Mouse (Mus musculus) kidney, embryonic 16.5 days (tissue): Measurements from ENCODE around the gene Gm17660. TPM values are rescaled to one million over a fixed set of nuclear protein-coding genes. Genes with fewer than 3 reads are reported as not detected.

Experiments
- ATAC-seq: fragments of 200-750 bp; cut with Nextera tagmentation; 2 replicates; pipeline ENCODE4 v1.8.0; 2017; ENCODE audit warnings: moderate TSS enrichment; ENCODE audit not compliant: low FRiP score, low TSS enrichment
- H3K27ac ChIP-seq: fragments of 300-500 bp; sonication (generic); 2 replicates; pipeline ENCODE4 v1.5.1; 2014; ENCODE audit warnings: low read length
- H3K27me3 ChIP-seq: fragments of 300-500 bp; sonication (generic); 2 replicates; pipeline ENCODE4 v1.6.1; 2014; ENCODE audit warnings: low read length, control low read depth, mixed read lengths; ENCODE audit not compliant: insufficient read depth
- H3K36me3 ChIP-seq: fragments of 300-500 bp; sonication (generic); 2 replicates; pipeline ENCODE4 v1.6.1; 2014; ENCODE audit warnings: low read length, control low read depth, mixed read lengths; ENCODE audit not compliant: insufficient read depth
- H3K4me1 ChIP-seq: fragments of 300-500 bp; sonication (generic); 2 replicates; pipeline ENCODE4 v1.6.1; 2014; ENCODE audit warnings: low read length, control low read depth, mixed read lengths; ENCODE audit not compliant: insufficient read depth
- H3K4me2 ChIP-seq: fragments of 300-500 bp; sonication (generic); replicated peaks from 2 replicates; pipeline ENCODE4 v1.6.1; 2014; ENCODE audit warnings: low read depth, low read length
- H3K4me3 ChIP-seq: fragments of 300-500 bp; sonication (generic); 2 replicates; pipeline ENCODE4 v1.5.1; 2014; ENCODE audit warnings: mild to moderate bottlenecking, low read length
- H3K9ac ChIP-seq: fragments of 300-500 bp; sonication (generic); replicated peaks from 2 replicates; pipeline ENCODE4 v1.6.1; 2014; ENCODE audit warnings: low read length
- H3K9me3 ChIP-seq: fragments of 300-500 bp; sonication (generic); 2 replicates; pipeline ENCODE4 v1.6.1; 2016; ENCODE audit warnings: low read length, control low read depth
- WGBS: fragments of 180-500 bp; shearing (Covaris S2); extraction: QIAGEN DNeasy Blood & Tissue Kit; methylation state at CpG from one replicate; pipeline ENCODE4 v1.1.7; 2014; 5-methylcytosine and 5-hydroxymethylcytosine counted together
- polyA plus RNA-seq: library from polyadenylated mRNA; unstranded; fragments of >200 nt; fragmentation: Nextera tagmentation; extraction: Ambion mirVana; gene quantifications from 2 replicates; pipeline ENCODE4 v1.2.1, GENCODE M21; 2015

Gm17660 gene
- polyA plus RNA-seq, 1 experiment from 2014 or later = not detected

GRCm38 (mm10) chr5:104061936-104062772 is 15.3 kb downstream of the Gm17660 start:
- no peak overlapping the region for H3K9ac ChIP-seq
- peaks cover 45% of the 10 kb centered on the region for H3K36me3 ChIP-seq
- no peak overlapping the region for H3K4me3 ChIP-seq
- no peaks in the 10 kb centered on the region for H3K9me3 ChIP-seq
- no peak overlapping the region for H3K27ac ChIP-seq
- H3K4me1 ChIP-seq = no peaks in the 10 kb centered on the region
- 89% methylated on average over 13 of the region's 13 CpGs for WGBS
- H3K4me2 ChIP-seq = no peak overlapping the region
- ATAC-seq = no peak
- no peaks in the 10 kb centered on the region for H3K27me3 ChIP-seq

DNA sequence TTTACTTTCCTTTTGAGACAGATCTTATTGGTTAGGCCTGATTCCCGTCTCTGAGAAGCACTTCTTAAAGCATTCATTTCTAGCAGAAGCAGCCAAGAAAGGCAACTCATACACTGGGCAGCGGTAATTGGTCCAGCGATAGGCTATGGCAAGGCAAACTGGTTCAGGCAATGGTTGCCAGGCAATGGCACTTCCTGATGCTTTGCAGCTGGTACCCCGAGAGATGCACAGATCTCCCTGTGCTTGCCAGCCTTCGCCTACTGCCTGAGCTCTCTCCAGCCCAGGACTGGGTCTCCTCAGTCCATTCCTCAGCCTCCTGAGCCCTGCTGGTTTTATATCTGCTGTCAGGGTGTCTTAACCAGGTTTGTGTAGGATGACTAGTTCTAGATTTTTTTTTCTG is 17.0 kb downstream of the Gm17660 start:
- ATAC-seq = no peak
- no peak overlapping the region for H3K9ac ChIP-seq

DNA sequence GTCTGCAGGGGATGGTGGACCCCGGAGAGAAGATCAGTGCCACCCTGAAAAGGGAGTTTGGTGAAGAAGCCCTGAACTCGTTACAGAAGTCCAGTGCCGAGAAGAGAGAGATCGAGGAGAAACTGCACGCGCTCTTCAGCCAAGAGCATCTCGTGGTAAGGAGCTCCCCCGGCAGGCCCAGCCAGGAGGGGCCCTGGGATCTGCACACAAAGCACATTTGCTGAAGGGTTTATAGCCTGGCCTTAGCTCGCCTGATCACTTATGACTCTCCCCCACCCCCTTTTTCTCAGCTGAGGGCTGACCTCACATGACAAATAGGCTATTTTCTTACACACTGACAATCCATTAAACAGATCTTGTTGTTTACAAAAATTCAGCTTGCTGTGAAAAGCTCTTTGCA is 17.8 kb downstream of the Gm17660 start:
- ATAC-seq = 0 out of 2 replicates have a peak, but pooled peaks have one; percentile 63
- Histone ChIP-seq H3K4me1 (no peaks in the 10 kb centered on the region), H3K27ac (no peak overlapping the region), H3K4me2 (no peak overlapping the region), H3K9me3 (no peaks in the 10 kb centered on the region), H3K27me3 (no peaks in the 10 kb centered on the region), H3K9ac (no peak overlapping the region), H3K36me3 (peaks cover 40% of the 10 kb centered on the region), H3K4me3 (no peak overlapping the region)
- WGBS = 45% methylated on average over 9 of the region's 9 CpGs

More for the DNA sequence above, 17.0 kb downstream of the Gm17660 start:
- H3K27ac ChIP-seq = no peak overlapping the region
- 80% methylated on average over 5 of the region's 5 CpGs for WGBS
- H3K4me3 ChIP-seq = no peak overlapping the region
- H3K27me3 ChIP-seq = no peaks in the 10 kb centered on the region
- H3K36me3 ChIP-seq = peaks cover 45% of the 10 kb centered on the region
- no peaks in the 10 kb centered on the region for H3K9me3 ChIP-seq
- H3K4me1 ChIP-seq = no peaks in the 10 kb centered on the region
- no peak overlapping the region for H3K4me2 ChIP-seq

GRCm38 (mm10) chr5:104058021-104058420 is 19.4 kb downstream of the Gm17660 start:
- WGBS = 73% methylated on average over 15 of the region's 15 CpGs
- no peak for ATAC-seq
- H3K27me3 ChIP-seq = no peaks in the 10 kb centered on the region
- H3K9ac ChIP-seq = no peak overlapping the region
- H3K4me1 ChIP-seq = no peaks in the 10 kb centered on the region
- H3K4me3 ChIP-seq = no peak overlapping the region
- no peaks in the 10 kb centered on the region for H3K9me3 ChIP-seq
- H3K36me3 ChIP-seq = peaks cover 36% of the 10 kb centered on the region
- H3K4me2 ChIP-seq = no peak overlapping the region
- no peak overlapping the region for H3K27ac ChIP-seq

GRCm38 (mm10) chr5:104056295-104056694 is 21.1 kb downstream of the Gm17660 start:
- 86% methylated on average over 7 of the region's 7 CpGs for WGBS
- Histone ChIP-seq H3K4me3 (no peak overlapping the region), H3K4me1 (no peaks in the 10 kb centered on the region), H3K27me3 (no peaks in the 10 kb centered on the region), H3K4me2 (no peak overlapping the region), H3K36me3 (peaks cover 33% of the 10 kb centered on the region), H3K9me3 (no peaks in the 10 kb centered on the region), H3K27ac (no peak overlapping the region), H3K9ac (no peak overlapping the region)
- ATAC-seq = no peak

- H3K4me2 ChIP-seq = no peak overlapping the region
- ATAC-seq = no peak
- H3K36me3 ChIP-seq = peaks cover 32% of the 10 kb centered on the region
- H3K27me3 ChIP-seq = no peaks in the 10 kb centered on the region
- 85% methylated on average over 4 of the region's 4 CpGs for WGBS
- H3K9ac ChIP-seq = no peak overlapping the region
- H3K4me1 ChIP-seq = no peaks in the 10 kb centered on the region
- no peak overlapping the region for H3K4me3 ChIP-seq
- no peak overlapping the region for H3K27ac ChIP-seq
- H3K9me3 ChIP-seq = no peaks in the 10 kb centered on the region
Observed at GRCm38 (mm10) chr5:104055816-104056215, 21.6 kb downstream of the Gm17660 start.

DNA sequence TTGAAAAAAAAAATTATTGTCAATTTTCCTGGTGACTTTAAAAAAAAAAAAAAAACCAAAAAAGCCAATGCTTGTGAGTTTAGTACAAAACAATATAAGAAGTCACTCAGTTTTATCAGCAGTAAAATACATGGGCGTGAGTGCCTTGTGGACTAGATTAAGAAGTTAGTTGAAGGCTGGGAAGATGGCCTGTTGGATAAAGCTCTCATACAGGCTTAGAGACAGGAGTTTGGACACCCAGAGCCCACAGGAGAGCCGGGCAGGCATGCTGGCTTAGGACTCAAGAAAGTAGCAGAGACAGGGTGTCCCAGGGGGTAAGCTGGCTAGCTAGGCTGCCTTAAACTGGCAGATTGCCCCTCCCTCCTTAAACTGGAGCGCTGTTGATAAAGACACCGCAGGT is 22.5 kb downstream of the Gm17660 start:
- no peak for ATAC-seq
- WGBS = 93% methylated on average over 4 of the region's 4 CpGs
- no peak overlapping the region for H3K27ac ChIP-seq
- peaks cover 28% of the 10 kb centered on the region for H3K36me3 ChIP-seq
- no peaks in the 10 kb centered on the region for H3K4me1 ChIP-seq
- no peak overlapping the region for H3K4me3 ChIP-seq
- no peaks in the 10 kb centered on the region for H3K27me3 ChIP-seq
- H3K9me3 ChIP-seq = no peaks in the 10 kb centered on the region
- no peak overlapping the region for H3K9ac ChIP-seq
- H3K4me2 ChIP-seq = no peak overlapping the region

DNA sequence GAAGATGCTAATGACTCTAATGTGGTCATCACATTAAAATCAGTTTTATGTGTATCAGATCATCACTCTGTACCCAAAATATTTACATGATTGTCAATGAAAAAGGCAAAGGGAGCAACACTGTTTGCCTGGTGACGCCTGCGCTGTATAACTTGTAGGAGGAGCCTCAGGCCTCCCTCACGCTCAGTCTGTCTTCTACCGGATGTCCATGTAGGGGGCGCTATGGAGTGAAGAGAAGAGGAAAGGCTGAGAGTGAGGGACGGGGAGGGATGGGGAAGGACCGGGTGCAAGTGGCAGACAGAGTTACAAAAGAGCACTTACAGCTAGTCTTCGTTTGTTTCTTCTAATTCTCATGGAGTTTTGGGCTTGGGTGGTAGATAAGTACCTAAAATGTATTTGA is 24.5 kb downstream of the Gm17660 start:
- no peaks in the 10 kb centered on the region for H3K9me3 ChIP-seq
- H3K9ac ChIP-seq = no peak overlapping the region
- no peak overlapping the region for H3K4me3 ChIP-seq
- ATAC-seq = no peak
- 72% methylated on average over 8 of the region's 8 CpGs for WGBS
- H3K36me3 ChIP-seq = peaks cover 21% of the 10 kb centered on the region
- H3K4me1 ChIP-seq = peaks cover 5% of the 10 kb centered on the region
- H3K4me2 ChIP-seq = no peak overlapping the region
- H3K27me3 ChIP-seq = no peaks in the 10 kb centered on the region
- H3K27ac ChIP-seq = no peak overlapping the region

DNA sequence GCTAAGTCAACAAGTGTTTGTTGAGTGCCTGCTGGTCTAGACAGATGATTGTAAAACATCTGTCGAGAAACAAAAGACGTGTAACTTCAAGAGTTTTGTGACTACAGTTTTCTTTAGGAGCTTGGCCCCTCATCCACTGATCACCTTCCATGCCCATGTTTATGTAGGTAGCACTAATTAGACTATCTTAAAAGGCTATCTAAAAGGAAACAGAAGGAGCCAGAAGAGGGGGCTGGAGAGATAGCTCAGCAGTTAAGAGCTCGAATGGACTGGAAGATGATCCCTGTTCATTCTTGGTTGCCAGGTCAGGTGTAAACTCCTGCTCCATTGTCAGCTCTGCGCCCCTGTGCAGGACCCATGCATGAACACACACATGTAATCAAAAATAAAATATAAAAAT is 29.3 kb downstream of the Gm17660 start:
- peak overlapping the region; percentile 87 for H3K9ac ChIP-seq
- WGBS = 16% methylated on average over 4 of the region's 4 CpGs

More for the DNA sequence above, 29.3 kb downstream of the Gm17660 start:
- Histone ChIP-seq H3K27ac (no peak overlapping the region), H3K4me1 (peaks cover 8% of the 10 kb centered on the region), H3K36me3 (peaks cover 21% of the 10 kb centered on the region), H3K27me3 (no peaks in the 10 kb centered on the region), H3K4me2 (peak overlapping the region; percentile 77), H3K9me3 (no peaks in the 10 kb centered on the region), H3K4me3 (peak overlapping the region; percentile 82)
- ATAC-seq = no peak
